Mouse (Mus musculus): Measurements from ENCODE around the gene Klhl18. TPM values are rescaled to one million over a fixed set of nuclear protein-coding genes. Genes with fewer than 3 reads are reported as not detected.

Gene Klhl18
- polyA plus RNA-seq, 1 experiment from 2014 or later: 8.7 TPM

DNA sequence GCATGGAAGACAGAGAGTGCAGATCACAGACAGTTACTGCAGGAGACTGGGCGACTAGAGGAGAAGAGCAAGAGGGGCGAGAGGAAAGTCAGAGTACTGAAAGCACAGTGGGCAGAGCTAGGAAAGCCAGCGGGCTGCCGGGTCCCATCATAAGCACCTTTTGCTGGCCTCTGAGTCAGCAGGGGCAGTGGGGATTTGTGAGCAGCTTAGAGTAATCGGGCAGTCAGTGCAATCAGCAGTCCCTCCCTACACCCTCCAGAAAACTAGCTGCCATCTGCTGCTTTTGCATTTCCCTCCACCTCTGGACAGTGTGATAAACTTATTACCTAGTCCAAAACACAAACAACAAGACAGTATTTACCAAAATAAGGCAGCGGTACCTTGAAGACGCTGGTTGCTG, 14.2 kb downstream of the Klhl18 start:
- H3K27ac ChIP-seq (ENCODE audit: low read length): no peak overlapping the region
- ATAC-seq: no peak

DNA sequence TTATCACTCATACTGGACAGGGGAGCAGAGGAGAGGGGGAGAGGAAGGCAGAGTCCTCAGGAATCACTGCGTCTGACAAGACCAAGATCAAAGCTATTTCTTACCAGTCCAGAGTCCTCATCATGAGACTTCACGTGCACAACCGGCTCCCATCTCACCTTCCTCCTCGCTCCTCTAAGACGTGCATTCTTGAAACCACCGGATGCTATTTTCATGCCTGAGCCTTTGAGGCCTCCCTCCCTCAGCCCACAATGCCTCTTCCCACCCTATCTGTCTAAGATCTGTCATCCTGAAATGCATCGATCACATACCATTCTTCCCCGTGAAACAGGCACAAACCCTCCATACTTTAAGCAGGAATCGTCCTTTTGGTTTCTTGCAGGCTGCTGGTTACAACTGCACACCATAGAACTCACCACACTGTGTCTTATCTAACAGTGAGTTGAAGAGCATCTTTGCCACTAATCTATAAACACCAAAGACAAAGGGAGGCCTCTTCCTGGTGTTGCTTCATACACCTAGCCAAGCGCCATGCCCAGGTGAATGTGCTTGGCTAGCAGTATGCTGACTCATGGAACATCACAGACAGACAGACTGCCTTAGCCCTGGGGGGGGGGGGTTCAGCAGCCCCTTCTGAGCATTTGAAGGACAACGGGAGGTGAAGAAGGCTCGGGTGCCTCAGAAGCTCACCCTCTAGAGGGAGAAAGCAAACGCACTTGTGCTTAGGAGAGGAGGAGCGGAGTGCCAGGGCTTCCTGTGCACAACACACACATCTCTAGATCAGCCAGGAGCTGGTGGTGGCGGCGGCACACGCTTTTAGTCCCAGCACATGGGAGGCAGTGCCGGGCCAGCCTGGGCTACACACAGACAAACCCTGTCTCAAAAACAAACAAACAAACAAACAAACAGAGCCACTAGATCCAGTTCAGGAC, 15.3 kb downstream of the Klhl18 start:
- ATAC-seq: 0 out of 2 replicates have a peak, but pooled peaks have one; percentile 51
- Histone ChIP-seq H3K4me2 (ENCODE audit: low read depth, low read length) (no peak overlapping the region), H3K36me3 (ENCODE audit: control insufficient read depth, insufficient read depth, low read length) (no peaks in the 10 kb centered on the region), H3K27me3 (replicated peaks; ENCODE audit: control insufficient read depth, insufficient read depth, low read length) (no peaks in the 10 kb centered on the region), H3K9ac (ENCODE audit: low read depth, low read length) (no peak overlapping the region), H3K9me3 (ENCODE audit: control insufficient read depth, low read length) (no peaks in the 10 kb centered on the region), H3K4me1 (ENCODE audit: control insufficient read depth, insufficient read depth, low read length) (no peaks in the 10 kb centered on the region), H3K4me3 (ENCODE audit: low read length) (no peak overlapping the region), H3K27ac (ENCODE audit: low read length) (no peak overlapping the region)
- WGBS: 85% methylated on average over 18 of the region's 18 CpGs

More for the DNA sequence above, 14.2 kb downstream of the Klhl18 start:
- H3K9ac ChIP-seq (ENCODE audit: low read depth, low read length): no peak overlapping the region
- H3K4me1 ChIP-seq (ENCODE audit: control insufficient read depth, insufficient read depth, low read length): no peaks in the 10 kb centered on the region
- no peak overlapping the region for H3K4me2 ChIP-seq (ENCODE audit: low read depth, low read length)
- H3K9me3 ChIP-seq (ENCODE audit: control insufficient read depth, low read length): no peaks in the 10 kb centered on the region
- H3K4me3 ChIP-seq (ENCODE audit: low read length): no peak overlapping the region
- WGBS: 67% methylated on average over 7 of the region's 7 CpGs
- no peaks in the 10 kb centered on the region for H3K27me3 ChIP-seq (replicated peaks; ENCODE audit: control insufficient read depth, insufficient read depth, low read length)
- H3K36me3 ChIP-seq (ENCODE audit: control insufficient read depth, insufficient read depth, low read length): no peaks in the 10 kb centered on the region

- 30% methylated on average over 2 of the region's 2 CpGs for WGBS
- H3K27ac ChIP-seq (ENCODE audit: low read length): peak overlapping the region; percentile 52
- H3K4me2 ChIP-seq (ENCODE audit: low read depth, low read length): no peak overlapping the region
- no peak overlapping the region for H3K4me3 ChIP-seq (ENCODE audit: low read length)
- no peaks in the 10 kb centered on the region for H3K36me3 ChIP-seq (ENCODE audit: control insufficient read depth, insufficient read depth, low read length)
- no peak overlapping the region for H3K9ac ChIP-seq (ENCODE audit: low read depth, low read length)
- H3K4me1 ChIP-seq (ENCODE audit: control insufficient read depth, insufficient read depth, low read length): no peaks in the 10 kb centered on the region
- no peaks in the 10 kb centered on the region for H3K9me3 ChIP-seq (ENCODE audit: control insufficient read depth, low read length)
- peak; percentile 57 for ATAC-seq
- H3K27me3 ChIP-seq (replicated peaks; ENCODE audit: control insufficient read depth, insufficient read depth, low read length): no peaks in the 10 kb centered on the region
Measured at GRCm38 (mm10) chr9:110459145-110459727, 17.3 kb downstream of the Klhl18 start.

GRCm38 (mm10) chr9:110457926-110458325, 18.6 kb downstream of the Klhl18 start:
- 84% methylated on average over 3 of the region's 3 CpGs for WGBS
- Histone ChIP-seq H3K36me3 (ENCODE audit: control insufficient read depth, insufficient read depth, low read length) (no peaks in the 10 kb centered on the region), H3K9me3 (ENCODE audit: control insufficient read depth, low read length) (no peaks in the 10 kb centered on the region), H3K4me2 (ENCODE audit: low read depth, low read length) (no peak overlapping the region), H3K4me1 (ENCODE audit: control insufficient read depth, insufficient read depth, low read length) (no peaks in the 10 kb centered on the region), H3K9ac (ENCODE audit: low read depth, low read length) (no peak overlapping the region), H3K4me3 (ENCODE audit: low read length) (no peak overlapping the region), H3K27me3 (replicated peaks; ENCODE audit: control insufficient read depth, insufficient read depth, low read length) (no peaks in the 10 kb centered on the region), H3K27ac (ENCODE audit: low read length) (no peak overlapping the region)
- ATAC-seq: no peak

- Histone ChIP-seq H3K9me3 (ENCODE audit: control insufficient read depth, low read length) (no peaks in the 10 kb centered on the region), H3K4me1 (ENCODE audit: control insufficient read depth, insufficient read depth, low read length) (0 out of 2 replicates have a peak, but pooled peaks cover 2% of the 10 kb centered on the region), H3K27ac (ENCODE audit: low read length) (no peak overlapping the region), H3K27me3 (replicated peaks; ENCODE audit: control insufficient read depth, insufficient read depth, low read length) (no peaks in the 10 kb centered on the region), H3K9ac (ENCODE audit: low read depth, low read length) (no peak overlapping the region), H3K36me3 (ENCODE audit: control insufficient read depth, insufficient read depth, low read length) (no peaks in the 10 kb centered on the region), H3K4me2 (ENCODE audit: low read depth, low read length) (no peak overlapping the region), H3K4me3 (ENCODE audit: low read length) (no peak overlapping the region)
- ATAC-seq: no peak
- 72% methylated on average over 3 of the region's 3 CpGs for WGBS
Measured at GRCm38 (mm10) chr9:110452523-110452922, 24.0 kb downstream of the Klhl18 start.

DNA sequence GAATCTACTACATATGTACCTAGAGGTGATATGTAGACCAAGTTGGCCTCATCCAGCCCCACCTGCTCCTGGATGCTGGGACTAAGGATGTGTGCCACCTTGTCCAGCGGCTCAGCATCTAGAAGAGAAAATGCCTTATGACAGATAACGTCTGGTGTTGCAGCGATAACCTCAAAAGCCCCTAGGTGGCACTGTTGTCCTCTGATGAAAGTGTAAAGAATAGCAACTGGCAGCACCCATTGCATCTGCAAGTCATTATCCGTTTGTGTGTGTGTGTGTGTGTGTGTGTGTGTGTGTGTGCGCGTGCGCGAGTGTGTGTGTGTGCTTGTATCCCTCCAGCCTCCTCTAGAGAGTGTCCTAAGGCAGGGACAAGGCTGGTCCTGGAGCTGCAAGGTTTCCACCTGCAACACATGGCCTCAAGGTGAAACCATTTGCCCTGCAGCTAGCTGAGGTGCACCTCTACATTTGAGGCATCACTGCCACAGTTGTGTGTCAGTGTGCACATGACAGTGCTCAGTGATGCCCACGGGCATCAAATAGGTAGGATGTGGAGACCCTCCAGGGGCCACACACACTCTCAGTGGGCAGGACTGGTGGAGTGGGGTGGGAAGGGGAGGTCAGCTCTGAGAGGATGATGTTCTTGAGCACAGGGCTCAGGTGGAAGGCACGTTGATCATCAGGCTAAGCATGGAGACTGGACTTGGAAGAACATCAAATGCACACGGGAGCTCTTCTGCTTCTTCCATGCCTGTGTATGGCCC, 27.5 kb downstream of the Klhl18 start:
- H3K4me1 ChIP-seq (ENCODE audit: control insufficient read depth, insufficient read depth, low read length): 0 out of 2 replicates have a peak, but pooled peaks cover 2% of the 10 kb centered on the region
- H3K9ac ChIP-seq (ENCODE audit: low read depth, low read length): no peak overlapping the region
- H3K27me3 ChIP-seq (replicated peaks; ENCODE audit: control insufficient read depth, insufficient read depth, low read length): no peaks in the 10 kb centered on the region
- no peak overlapping the region for H3K4me3 ChIP-seq (ENCODE audit: low read length)
- H3K36me3 ChIP-seq (ENCODE audit: control insufficient read depth, insufficient read depth, low read length): no peaks in the 10 kb centered on the region
- peak; percentile 55 for ATAC-seq
- H3K27ac ChIP-seq (ENCODE audit: low read length): no peak overlapping the region
- no peaks in the 10 kb centered on the region for H3K9me3 ChIP-seq (ENCODE audit: control insufficient read depth, low read length)
- H3K4me2 ChIP-seq (ENCODE audit: low read depth, low read length): no peak overlapping the region
- 27% methylated on average over 11 of the region's 11 CpGs for WGBS

- peak; percentile 42; the same call in 1 of the 2 replicates for ATAC-seq
- Histone ChIP-seq H3K4me2 (ENCODE audit: low read depth, low read length) (no peak overlapping the region), H3K36me3 (ENCODE audit: control insufficient read depth, insufficient read depth, low read length) (no peaks in the 10 kb centered on the region), H3K4me1 (ENCODE audit: control insufficient read depth, insufficient read depth, low read length) (0 out of 2 replicates have a peak, but pooled peaks cover 2% of the 10 kb centered on the region), H3K27ac (ENCODE audit: low read length) (no peak overlapping the region), H3K27me3 (replicated peaks; ENCODE audit: control insufficient read depth, insufficient read depth, low read length) (no peaks in the 10 kb centered on the region), H3K9me3 (ENCODE audit: control insufficient read depth, low read length) (no peaks in the 10 kb centered on the region), H3K9ac (ENCODE audit: low read depth, low read length) (no peak overlapping the region), H3K4me3 (ENCODE audit: low read length) (no peak overlapping the region)
- WGBS: 81% methylated on average over 15 of the region's 15 CpGs
Measured at GRCm38 (mm10) chr9:110448356-110448755, 28.1 kb downstream of the Klhl18 start.

DNA sequence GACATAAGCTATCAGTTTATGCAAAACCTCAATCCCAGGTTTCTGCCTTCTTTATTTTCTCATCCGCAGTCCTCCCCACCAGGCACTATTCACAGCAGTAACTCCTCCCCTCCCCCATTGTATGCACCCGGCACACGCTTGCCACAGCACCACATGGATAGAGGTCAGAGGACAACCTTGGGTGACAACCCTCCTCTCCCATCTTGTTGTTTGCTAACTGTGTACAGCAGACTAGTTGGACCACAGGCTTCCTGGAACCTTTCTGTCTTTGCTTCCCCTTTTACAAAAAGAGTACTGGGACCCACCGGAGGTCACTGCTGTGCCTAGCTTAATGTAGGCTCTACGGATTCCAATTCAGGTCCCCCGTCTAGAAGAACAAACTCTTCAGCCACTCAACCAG, 35.9 kb downstream of the Klhl18 start:
- H3K4me2 ChIP-seq (ENCODE audit: low read depth, low read length): no peak overlapping the region
- WGBS: 85% methylated on average over 6 of the region's 6 CpGs
- no peak overlapping the region for H3K4me3 ChIP-seq (ENCODE audit: low read length)
- no peaks in the 10 kb centered on the region for H3K4me1 ChIP-seq (ENCODE audit: control insufficient read depth, insufficient read depth, low read length)
- H3K27me3 ChIP-seq (replicated peaks; ENCODE audit: control insufficient read depth, insufficient read depth, low read length): no peaks in the 10 kb centered on the region
- no peaks in the 10 kb centered on the region; the same call in 1 of the 2 replicates for H3K36me3 ChIP-seq (ENCODE audit: control insufficient read depth, insufficient read depth, low read length)
- no peak overlapping the region for H3K27ac ChIP-seq (ENCODE audit: low read length)
- ATAC-seq: no peak
- H3K9me3 ChIP-seq (ENCODE audit: control insufficient read depth, low read length): no peaks in the 10 kb centered on the region
- no peak overlapping the region for H3K9ac ChIP-seq (ENCODE audit: low read depth, low read length)

DNA sequence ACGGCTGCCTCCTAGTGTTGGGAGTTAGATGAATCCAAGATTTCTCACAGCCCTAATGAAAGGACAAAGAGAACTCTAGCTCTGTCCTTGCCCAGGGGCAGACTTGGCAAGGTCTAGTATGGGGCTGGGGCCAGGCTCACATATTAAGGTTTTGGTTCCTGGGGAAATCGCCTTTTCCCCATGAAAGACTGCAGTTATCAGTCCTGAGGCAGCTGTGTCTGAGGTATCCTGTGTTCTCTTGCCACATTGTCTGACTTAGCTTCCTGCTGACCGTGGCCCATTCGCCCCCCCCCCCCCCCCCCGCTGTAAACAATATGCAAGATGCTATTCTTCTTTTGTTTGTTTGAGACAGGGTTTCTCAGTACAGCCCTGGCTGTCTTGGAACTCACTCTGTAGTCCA, 36.4 kb downstream of the Klhl18 start:
- Histone ChIP-seq H3K9me3 (ENCODE audit: control insufficient read depth, low read length) (no peaks in the 10 kb centered on the region), H3K27ac (ENCODE audit: low read length) (no peak overlapping the region), H3K27me3 (replicated peaks; ENCODE audit: control insufficient read depth, insufficient read depth, low read length) (no peaks in the 10 kb centered on the region), H3K9ac (ENCODE audit: low read depth, low read length) (no peak overlapping the region), H3K36me3 (ENCODE audit: control insufficient read depth, insufficient read depth, low read length) (no peaks in the 10 kb centered on the region; the same call in 1 of the 2 replicates), H3K4me2 (ENCODE audit: low read depth, low read length) (no peak overlapping the region), H3K4me3 (ENCODE audit: low read length) (no peak overlapping the region), H3K4me1 (ENCODE audit: control insufficient read depth, insufficient read depth, low read length) (no peaks in the 10 kb centered on the region)
- WGBS: 45% methylated on average over 4 of the region's 5 CpGs
- no peak for ATAC-seq

Measured in intestine, embryonic 16.5 days (tissue).